Mouse (Mus musculus) neural tube, embryonic 15.5 days (tissue): ENCODE data around the gene A930017K11Rik. TPM values are rescaled to one million over a fixed set of nuclear protein-coding genes. Genes with fewer than 3 reads are reported as not detected.

Experiments used
- ATAC-seq: fragments of 200-750 bp; cut with Nextera tagmentation; 2 replicates; pipeline ENCODE4 v1.8.0; 2017; ENCODE audit warnings: mild to moderate bottlenecking, moderate TSS enrichment, moderate library complexity; ENCODE audit not compliant: low FRiP score
- H3K27ac ChIP-seq: fragments of 300-500 bp; sonication (generic); replicated peaks from 2 replicates; pipeline ENCODE4 v1.5.1; 2015; ENCODE audit warnings: mild to moderate bottlenecking, inconsistent platforms
- H3K27me3 ChIP-seq: fragments of 300-500 bp; sonication (generic); replicated peaks from 2 replicates; pipeline ENCODE4 v1.6.1; 2015; ENCODE audit warnings: inconsistent platforms
- H3K36me3 ChIP-seq: fragments of 300-500 bp; sonication (generic); 2 replicates; pipeline ENCODE4 v1.6.1; 2015; ENCODE audit warnings: inconsistent platforms
- H3K4me1 ChIP-seq: fragments of 300-500 bp; sonication (generic); 2 replicates; pipeline ENCODE4 v1.6.1; 2015; ENCODE audit warnings: inconsistent platforms
- H3K4me2 ChIP-seq: fragments of 300-500 bp; sonication (generic); 2 replicates; pipeline ENCODE4 v1.6.1; 2015; ENCODE audit warnings: inconsistent platforms, mild to moderate bottlenecking, moderate library complexity
- H3K4me3 ChIP-seq: fragments of 300-500 bp; sonication (generic); replicated peaks from 2 replicates; pipeline ENCODE4 v1.5.1; 2015; ENCODE audit warnings: mild to moderate bottlenecking, inconsistent platforms
- H3K9ac ChIP-seq: fragments of 300-500 bp; sonication (generic); replicated peaks from 2 replicates; pipeline ENCODE4 v1.6.1; 2015; ENCODE audit warnings: mild to moderate bottlenecking, inconsistent platforms
- H3K9me3 ChIP-seq: fragments of 300-500 bp; sonication (generic); replicated peaks from 2 replicates; pipeline ENCODE4 v1.6.1; 2016; ENCODE audit warnings: inconsistent platforms
- WGBS: fragments of 180-500 bp; shearing (Covaris S2); methylation state at CpG from one replicate; pipeline ENCODE4 v1.1.7; 2015; ENCODE audit warnings: mixed read lengths; 5-methylcytosine and 5-hydroxymethylcytosine counted together
- polyA plus RNA-seq: library from polyadenylated mRNA; unstranded; fragments of >200 nt; fragmentation: Nextera tagmentation; extraction: Ambion mirVana; gene quantifications from 2 replicates; pipeline ENCODE4 v1.2.1, GENCODE M21; 2015

The A930017K11Rik gene
- polyA plus RNA-seq, 1 experiment from 2014 or later: 0.24 TPM

DNA sequence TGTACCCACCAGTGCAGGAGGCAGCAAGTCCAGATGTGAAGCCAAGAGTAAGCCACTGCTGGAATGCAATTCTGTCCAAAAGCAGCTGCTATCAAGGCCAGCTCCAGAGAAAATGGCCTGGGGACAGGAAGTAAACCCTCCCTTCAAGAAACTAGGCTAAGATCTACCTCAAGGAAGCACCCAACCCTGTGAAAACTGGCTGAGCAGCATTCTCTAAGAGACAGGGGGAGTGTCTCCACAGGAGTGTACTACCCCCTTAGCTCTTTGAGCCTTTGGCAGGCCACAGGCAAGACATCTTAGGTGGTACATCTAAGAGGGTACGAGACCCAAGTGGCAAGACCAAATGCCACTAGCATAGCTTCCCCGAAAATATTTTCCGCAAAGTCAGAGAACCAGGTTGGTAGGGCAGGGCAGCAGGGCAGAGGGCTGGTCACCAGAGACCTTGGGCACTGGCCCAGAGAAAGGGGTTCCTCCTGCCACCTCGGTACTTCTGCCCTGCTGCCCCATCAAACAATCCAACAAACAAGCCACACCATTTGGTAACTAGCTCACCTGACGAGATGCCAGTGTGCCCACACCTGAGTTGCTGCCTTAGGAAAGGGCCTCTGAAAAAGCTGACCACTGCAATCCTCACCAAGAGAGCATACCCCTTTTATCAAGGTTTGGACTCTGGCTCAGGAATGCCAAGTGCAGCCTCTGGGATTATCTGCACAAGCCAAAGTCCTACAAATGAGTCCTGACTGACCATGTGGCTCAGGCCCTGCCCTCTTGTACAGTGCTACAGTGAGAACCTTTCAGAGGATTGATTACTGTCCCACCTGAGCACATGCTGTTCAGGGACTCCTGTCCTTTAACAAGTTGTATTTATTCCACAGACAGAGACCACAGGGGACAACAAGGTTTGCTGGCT is 27.7 kb upstream of the A930017K11Rik start:
- ATAC-seq: no peak
- 96% methylated on average over 5 of the region's 5 CpGs for WGBS

DNA sequence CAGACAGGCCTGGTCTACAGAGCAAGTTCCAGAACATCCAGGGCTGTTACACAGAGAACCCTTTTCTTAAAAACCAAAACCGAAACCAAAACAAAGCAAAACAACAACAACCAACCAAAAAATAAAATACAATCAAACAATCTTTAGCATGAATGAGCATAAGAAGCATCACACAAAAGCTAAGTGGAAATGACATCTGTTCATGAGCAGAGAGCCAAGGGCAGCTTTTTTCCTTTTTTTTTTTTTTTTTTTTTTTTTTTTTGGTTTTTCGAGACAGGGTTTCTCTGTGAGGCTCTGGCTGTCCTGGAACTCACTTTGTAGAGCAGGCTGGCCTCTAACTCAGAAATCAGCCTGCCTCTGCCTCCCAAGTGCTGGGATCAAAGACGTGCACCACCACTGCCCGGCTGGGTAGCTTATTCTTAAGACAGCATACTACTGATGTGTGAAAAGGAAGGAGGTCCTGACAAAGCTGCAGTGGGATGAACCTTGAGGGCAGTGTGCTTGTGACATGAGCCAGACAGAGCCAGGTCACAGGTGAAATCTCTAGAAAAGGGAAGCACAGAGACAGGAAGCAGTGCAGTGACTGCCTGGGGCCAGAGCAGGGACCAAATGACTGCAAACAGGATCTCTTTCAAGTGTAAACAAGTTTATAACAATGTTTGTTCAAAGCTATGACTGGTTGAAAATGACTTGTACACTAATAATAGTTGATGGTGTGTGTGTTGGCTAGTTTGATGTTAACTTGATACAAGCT is 18.8 kb upstream of the A930017K11Rik start:
- Histone ChIP-seq H3K27me3 (no peaks in the 10 kb centered on the region), H3K36me3 (peaks cover 8% of the 10 kb centered on the region; the same call in 1 of the 2 replicates), H3K9ac (no peak overlapping the region), H3K27ac (no peak overlapping the region), H3K4me2 (no peak overlapping the region), H3K4me1 (peaks cover 10% of the 10 kb centered on the region; the same call in 1 of the 2 replicates), H3K4me3 (no peak overlapping the region), H3K9me3 (no peaks in the 10 kb centered on the region)
- 89% methylated on average over 4 of the region's 4 CpGs for WGBS
- no peak for ATAC-seq

More for the DNA sequence above, 27.7 kb upstream of the A930017K11Rik start:
- Histone ChIP-seq H3K36me3 (peaks cover 4% of the 10 kb centered on the region; the same call in 1 of the 2 replicates), H3K27ac (no peak overlapping the region), H3K4me3 (no peak overlapping the region), H3K27me3 (no peaks in the 10 kb centered on the region), H3K9me3 (no peaks in the 10 kb centered on the region), H3K9ac (no peak overlapping the region), H3K4me2 (no peak overlapping the region), H3K4me1 (peaks cover 46% of the 10 kb centered on the region)

GRCm38 (mm10) chr17:25970448-25970847 is 18.1 kb upstream of the A930017K11Rik start:
- Histone ChIP-seq H3K9me3 (no peaks in the 10 kb centered on the region), H3K9ac (no peak overlapping the region), H3K4me2 (no peak overlapping the region), H3K4me3 (no peak overlapping the region), H3K4me1 (peaks cover 10% of the 10 kb centered on the region; the same call in 1 of the 2 replicates), H3K27ac (no peak overlapping the region), H3K27me3 (no peaks in the 10 kb centered on the region), H3K36me3 (peaks cover 8% of the 10 kb centered on the region; the same call in 1 of the 2 replicates)
- ATAC-seq: no peak
- 84% methylated on average over 9 of the region's 9 CpGs for WGBS

DNA sequence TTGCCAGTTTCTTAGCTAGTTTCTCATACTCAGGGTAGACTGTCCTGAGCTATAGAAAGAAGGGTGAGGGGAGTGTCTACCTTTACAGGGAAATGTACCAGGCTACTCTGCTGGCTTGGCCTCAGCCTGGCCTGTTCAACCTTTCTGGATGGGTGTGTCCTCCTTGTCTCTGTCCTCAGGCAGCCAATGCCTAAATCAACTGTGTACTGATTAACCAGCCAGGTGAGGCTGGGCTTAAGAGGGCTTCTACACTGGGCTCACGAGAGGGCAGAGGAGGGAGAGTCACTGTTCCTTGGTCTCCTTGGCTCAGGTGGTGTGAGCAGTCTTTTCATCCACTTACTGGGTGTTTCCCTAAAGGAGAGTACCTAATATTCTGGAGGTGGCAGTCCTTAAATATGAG is 15.8 kb upstream of the A930017K11Rik start:
- Histone ChIP-seq H3K9me3 (no peaks in the 10 kb centered on the region), H3K9ac (no peak overlapping the region), H3K4me2 (no peak overlapping the region), H3K27ac (no peak overlapping the region), H3K4me3 (no peak overlapping the region), H3K36me3 (peaks cover 13% of the 10 kb centered on the region; the same call in 1 of the 2 replicates), H3K27me3 (no peaks in the 10 kb centered on the region), H3K4me1 (peaks cover 10% of the 10 kb centered on the region; the same call in 1 of the 2 replicates)
- ATAC-seq: no peak
- WGBS: 80% methylated on average over 1 of the region's 1 CpGs

- no peak for ATAC-seq
- Histone ChIP-seq H3K36me3 (peaks cover 17% of the 10 kb centered on the region; the same call in 1 of the 2 replicates), H3K4me1 (peaks cover 10% of the 10 kb centered on the region; the same call in 1 of the 2 replicates), H3K4me3 (no peak overlapping the region), H3K9ac (no peak overlapping the region), H3K9me3 (no peaks in the 10 kb centered on the region), H3K27me3 (no peaks in the 10 kb centered on the region), H3K4me2 (no peak overlapping the region), H3K27ac (0 out of 2 replicates have a peak overlapping the region, but pooled peaks have one; percentile 24)
- 41% methylated on average over 3 of the region's 3 CpGs for WGBS
These were observed 15.3 kb upstream of the A930017K11Rik start for GRCm38 (mm10) chr17:25967652-25968051.

- H3K27me3 ChIP-seq: no peaks in the 10 kb centered on the region
- 86% methylated on average over 7 of the region's 7 CpGs for WGBS
- H3K4me1 ChIP-seq: peaks cover 10% of the 10 kb centered on the region; the same call in 1 of the 2 replicates
- no peaks in the 10 kb centered on the region for H3K9me3 ChIP-seq
- H3K36me3 ChIP-seq: peaks cover 33% of the 10 kb centered on the region; the same call in 1 of the 2 replicates
- H3K4me3 ChIP-seq: no peak overlapping the region
- no peak overlapping the region for H3K4me2 ChIP-seq
- H3K9ac ChIP-seq: no peak overlapping the region
- H3K27ac ChIP-seq: no peak overlapping the region
- no peak for ATAC-seq
These were observed 11.9 kb upstream of the A930017K11Rik start for GRCm38 (mm10) chr17:25964271-25964670.

- Histone ChIP-seq H3K9ac (no peak overlapping the region), H3K27ac (no peak overlapping the region), H3K4me3 (no peak overlapping the region), H3K9me3 (no peaks in the 10 kb centered on the region), H3K4me2 (no peak overlapping the region), H3K4me1 (0 out of 2 replicates have a peak, but pooled peaks cover 2% of the 10 kb centered on the region), H3K27me3 (no peaks in the 10 kb centered on the region), H3K36me3 (peaks cover 35% of the 10 kb centered on the region)
- WGBS: 96% methylated on average over 7 of the region's 7 CpGs
- ATAC-seq: no peak
These were observed 10.1 kb upstream of the A930017K11Rik start for GRCm38 (mm10) chr17:25962413-25962905.

- Histone ChIP-seq H3K4me3 (no peak overlapping the region), H3K27ac (no peak overlapping the region), H3K9me3 (no peaks in the 10 kb centered on the region), H3K36me3 (peaks cover 35% of the 10 kb centered on the region), H3K4me2 (no peak overlapping the region), H3K4me1 (no peaks in the 10 kb centered on the region), H3K27me3 (no peaks in the 10 kb centered on the region), H3K9ac (no peak overlapping the region)
- ATAC-seq: no peak
- WGBS: 95% methylated on average over 5 of the region's 5 CpGs
These were observed 9.2 kb upstream of the A930017K11Rik start for GRCm38 (mm10) chr17:25961566-25961965.

DNA sequence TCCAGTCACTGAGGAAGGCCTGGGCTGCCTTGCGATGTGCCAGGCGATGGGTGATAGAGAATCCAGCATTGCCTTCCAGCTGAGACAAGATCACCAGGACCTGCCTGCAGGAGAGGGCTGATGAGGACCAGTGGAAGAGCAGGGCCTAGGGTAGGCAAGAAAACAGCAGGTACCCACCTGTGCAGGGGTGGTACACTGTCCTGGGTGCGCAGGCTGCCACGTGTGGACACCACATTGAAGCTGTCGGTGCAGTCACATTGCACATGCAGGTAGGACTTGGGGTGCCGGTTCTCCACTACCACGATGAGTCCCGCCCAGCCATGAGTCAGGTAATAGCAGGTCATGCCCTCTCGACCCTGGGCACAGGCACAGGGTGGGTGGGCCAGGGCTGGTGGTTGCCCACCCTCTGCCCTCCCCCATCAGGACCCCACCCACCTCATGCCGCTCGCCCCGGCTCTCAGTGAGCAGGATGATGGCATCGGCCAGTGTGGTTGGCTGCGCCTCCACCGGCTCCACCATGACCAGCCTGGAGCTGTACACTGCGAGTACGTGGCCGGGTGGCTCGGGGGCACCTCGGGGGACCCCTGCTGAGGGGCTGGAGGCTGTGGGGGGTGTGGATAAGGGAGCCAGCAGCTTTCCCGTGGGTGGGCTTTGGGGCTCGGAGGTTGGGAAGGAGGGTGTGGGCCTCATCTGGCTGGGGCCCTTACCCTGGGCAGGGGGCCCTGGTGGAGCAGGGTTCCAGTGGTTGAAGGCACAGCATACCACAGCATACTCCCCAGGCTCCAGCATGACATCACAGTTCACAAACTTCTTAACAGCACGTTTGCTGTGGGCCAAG is 7.5 kb upstream of the A930017K11Rik start:
- Histone ChIP-seq H3K36me3 (peaks cover 33% of the 10 kb centered on the region), H3K9me3 (no peaks in the 10 kb centered on the region), H3K4me3 (no peak overlapping the region), H3K4me1 (no peaks in the 10 kb centered on the region), H3K27me3 (no peaks in the 10 kb centered on the region), H3K27ac (no peak overlapping the region), H3K9ac (no peak overlapping the region), H3K4me2 (no peak overlapping the region)
- 91% methylated on average over 23 of the region's 23 CpGs for WGBS
- no peak for ATAC-seq

- H3K27me3 ChIP-seq: no peaks in the 10 kb centered on the region; the same call in 1 of the 2 replicates
- WGBS: 95% methylated on average over 11 of the region's 11 CpGs
- no peak overlapping the region for H3K27ac ChIP-seq
- H3K4me3 ChIP-seq: no peak overlapping the region
- peaks cover 33% of the 10 kb centered on the region for H3K36me3 ChIP-seq
- no peak overlapping the region for H3K4me2 ChIP-seq
- H3K4me1 ChIP-seq: no peaks in the 10 kb centered on the region
- H3K9me3 ChIP-seq: no peaks in the 10 kb centered on the region
- ATAC-seq: no peak
- H3K9ac ChIP-seq: no peak overlapping the region
These were observed 6.6 kb upstream of the A930017K11Rik start for GRCm38 (mm10) chr17:25958771-25959494.
